Mouse (Mus musculus) neural tube, embryonic 15.5 days (tissue): ENCODE results near the gene Dpf3. TPM values are rescaled to one million over a fixed set of nuclear protein-coding genes. Genes with fewer than 3 reads are reported as not detected.

Experiments
- ATAC-seq: fragments of 200-750 bp; cut with Nextera tagmentation; 2 replicates; pipeline ENCODE4 v1.8.0; 2017; ENCODE audit warnings: mild to moderate bottlenecking, moderate TSS enrichment, moderate library complexity; ENCODE audit not compliant: low FRiP score
- H3K27ac ChIP-seq: fragments of 300-500 bp; sonication (generic); replicated peaks from 2 replicates; pipeline ENCODE4 v1.5.1; 2015; ENCODE audit warnings: mild to moderate bottlenecking, inconsistent platforms
- H3K27me3 ChIP-seq: fragments of 300-500 bp; sonication (generic); replicated peaks from 2 replicates; pipeline ENCODE4 v1.6.1; 2015; ENCODE audit warnings: inconsistent platforms
- H3K36me3 ChIP-seq: fragments of 300-500 bp; sonication (generic); 2 replicates; pipeline ENCODE4 v1.6.1; 2015; ENCODE audit warnings: inconsistent platforms
- H3K4me1 ChIP-seq: fragments of 300-500 bp; sonication (generic); 2 replicates; pipeline ENCODE4 v1.6.1; 2015; ENCODE audit warnings: inconsistent platforms
- H3K4me2 ChIP-seq: fragments of 300-500 bp; sonication (generic); 2 replicates; pipeline ENCODE4 v1.6.1; 2015; ENCODE audit warnings: inconsistent platforms, mild to moderate bottlenecking, moderate library complexity
- H3K4me3 ChIP-seq: fragments of 300-500 bp; sonication (generic); replicated peaks from 2 replicates; pipeline ENCODE4 v1.5.1; 2015; ENCODE audit warnings: mild to moderate bottlenecking, inconsistent platforms
- H3K9ac ChIP-seq: fragments of 300-500 bp; sonication (generic); replicated peaks from 2 replicates; pipeline ENCODE4 v1.6.1; 2015; ENCODE audit warnings: mild to moderate bottlenecking, inconsistent platforms
- H3K9me3 ChIP-seq: fragments of 300-500 bp; sonication (generic); replicated peaks from 2 replicates; pipeline ENCODE4 v1.6.1; 2016; ENCODE audit warnings: inconsistent platforms
- WGBS: fragments of 180-500 bp; shearing (Covaris S2); methylation state at CpG from one replicate; pipeline ENCODE4 v1.1.7; 2015; ENCODE audit warnings: mixed read lengths; 5-methylcytosine and 5-hydroxymethylcytosine counted together
- polyA plus RNA-seq: library from polyadenylated mRNA; unstranded; fragments of >200 nt; fragmentation: Nextera tagmentation; extraction: Ambion mirVana; gene quantifications from 2 replicates; pipeline ENCODE4 v1.2.1, GENCODE M21; 2015

Dpf3 gene
- polyA plus RNA-seq, 1 experiment from 2014 or later = 15.5 TPM

- Histone ChIP-seq H3K4me3 (no peak overlapping the region), H3K36me3 (no peaks in the 10 kb centered on the region), H3K4me1 (no peaks in the 10 kb centered on the region), H3K27me3 (no peaks in the 10 kb centered on the region), H3K4me2 (no peak overlapping the region), H3K9ac (no peak overlapping the region), H3K9me3 (no peaks in the 10 kb centered on the region), H3K27ac (no peak overlapping the region)
- WGBS = 95% methylated on average over 12 of the region's 12 CpGs
- no peak for ATAC-seq
Observed at GRCm38 (mm10) chr12:83405374-83406125, 82.0 kb downstream of the Dpf3 start.

DNA sequence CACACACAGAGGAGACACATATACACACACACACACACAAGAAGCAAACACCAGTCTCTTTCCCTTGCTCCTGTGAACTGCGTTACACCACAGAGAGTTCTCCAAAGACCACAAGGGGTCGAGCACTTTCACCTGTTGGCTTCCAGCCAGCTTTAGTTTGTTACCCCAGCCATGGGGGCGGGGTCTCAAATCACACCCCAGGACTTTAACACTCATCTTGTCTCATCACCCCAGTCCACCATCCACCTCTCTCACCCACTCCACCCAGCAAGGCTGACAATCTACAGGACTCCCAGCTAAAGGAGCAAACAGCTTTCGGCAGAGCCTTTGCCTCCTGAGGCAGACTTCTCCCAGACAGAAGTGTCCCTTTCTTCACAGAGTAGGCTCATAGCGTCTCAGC, 85.2 kb downstream of the Dpf3 start:
- no peaks in the 10 kb centered on the region for H3K4me1 ChIP-seq
- no peak overlapping the region for H3K27ac ChIP-seq
- no peaks in the 10 kb centered on the region for H3K9me3 ChIP-seq
- H3K4me3 ChIP-seq = no peak overlapping the region
- H3K4me2 ChIP-seq = no peak overlapping the region
- WGBS = 87% methylated on average over 5 of the region's 5 CpGs
- no peaks in the 10 kb centered on the region for H3K36me3 ChIP-seq
- no peaks in the 10 kb centered on the region for H3K27me3 ChIP-seq
- ATAC-seq = no peak
- no peak overlapping the region for H3K9ac ChIP-seq

DNA sequence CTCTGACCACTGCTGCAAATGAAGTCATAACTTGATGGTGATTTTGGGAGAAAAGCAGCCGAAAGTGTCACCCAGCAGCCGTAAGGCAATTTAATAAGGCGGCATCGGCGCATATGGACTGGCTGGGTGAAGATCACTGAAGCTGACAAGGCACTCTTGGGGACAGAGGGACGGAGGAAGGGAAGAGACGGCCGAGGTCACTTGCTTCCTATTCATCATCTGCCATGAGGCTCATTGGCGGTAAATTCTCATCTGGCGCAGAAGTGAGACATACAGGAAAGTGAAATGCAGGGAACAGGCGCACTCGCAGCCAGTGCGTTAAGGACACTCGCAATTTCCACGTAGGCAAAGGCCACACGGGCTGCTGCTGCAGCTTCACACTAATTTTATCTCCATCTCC, 95.5 kb downstream of the Dpf3 start:
- Histone ChIP-seq H3K27me3 (no peaks in the 10 kb centered on the region), H3K9ac (no peak overlapping the region), H3K4me3 (no peak overlapping the region), H3K36me3 (no peaks in the 10 kb centered on the region), H3K9me3 (no peaks in the 10 kb centered on the region), H3K27ac (no peak overlapping the region), H3K4me2 (no peak overlapping the region), H3K4me1 (peaks cover 5% of the 10 kb centered on the region; the same call in 1 of the 2 replicates)
- 82% methylated on average over 16 of the region's 16 CpGs for WGBS
- ATAC-seq = no peak

- H3K9me3 ChIP-seq = no peaks in the 10 kb centered on the region
- peaks cover 18% of the 10 kb centered on the region; the same call in 1 of the 2 replicates for H3K4me1 ChIP-seq
- H3K4me3 ChIP-seq = no peak overlapping the region
- H3K27me3 ChIP-seq = no peaks in the 10 kb centered on the region
- WGBS = 53% methylated on average over 3 of the region's 3 CpGs
- no peak overlapping the region for H3K4me2 ChIP-seq
- H3K9ac ChIP-seq = no peak overlapping the region
- H3K27ac ChIP-seq = no peak overlapping the region
- no peak for ATAC-seq
- no peaks in the 10 kb centered on the region for H3K36me3 ChIP-seq
Observed at GRCm38 (mm10) chr12:83387554-83387953, 100.0 kb downstream of the Dpf3 start.

DNA sequence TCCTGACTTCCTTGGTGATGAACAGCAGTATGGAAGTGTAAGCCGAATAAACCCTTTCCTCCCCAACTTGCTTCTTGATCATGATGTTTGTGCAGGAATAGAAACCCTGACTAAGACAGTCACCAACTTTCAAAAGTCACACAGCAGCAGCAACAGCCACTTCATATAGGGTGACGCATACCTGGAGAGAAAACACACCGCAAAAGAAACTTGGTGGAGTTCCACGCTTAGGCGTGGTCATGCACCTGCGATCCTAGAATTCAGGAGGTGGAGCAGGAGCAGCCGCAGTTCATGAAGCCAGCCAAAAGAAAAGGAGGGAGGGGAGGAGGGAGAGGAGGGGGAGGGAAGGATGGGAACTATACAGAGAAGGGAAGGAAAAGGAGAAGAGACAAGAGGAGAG, 106.4 kb downstream of the Dpf3 start:
- Histone ChIP-seq H3K4me3 (no peak overlapping the region), H3K9me3 (no peaks in the 10 kb centered on the region), H3K4me1 (peaks cover 11% of the 10 kb centered on the region; the same call in 1 of the 2 replicates), H3K27me3 (no peaks in the 10 kb centered on the region), H3K36me3 (no peaks in the 10 kb centered on the region), H3K27ac (no peak overlapping the region), H3K9ac (no peak overlapping the region), H3K4me2 (no peak overlapping the region)
- no peak for ATAC-seq
- 93% methylated on average over 7 of the region's 7 CpGs for WGBS

DNA sequence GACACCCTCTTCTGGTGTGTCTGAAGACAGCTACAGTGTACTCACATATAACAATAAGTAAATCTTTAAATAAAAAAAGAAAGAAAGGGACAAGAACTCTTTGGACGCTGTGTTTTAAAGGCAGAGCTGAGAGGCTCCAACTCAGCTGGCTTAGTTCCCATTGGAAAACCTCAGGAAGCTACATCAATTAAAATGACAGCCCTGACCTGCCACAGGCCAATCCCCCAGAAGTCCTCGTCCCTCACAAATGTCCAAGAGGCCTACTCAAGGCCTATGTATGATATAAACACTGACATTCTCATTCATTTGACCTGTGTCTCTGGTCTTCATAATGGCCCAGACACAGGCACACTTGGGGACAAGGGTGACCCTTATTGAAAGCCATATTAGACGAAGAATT, 107.5 kb downstream of the Dpf3 start:
- no peak for ATAC-seq
- H3K27me3 ChIP-seq = no peaks in the 10 kb centered on the region
- H3K4me2 ChIP-seq = no peak overlapping the region
- WGBS = 28% methylated on average over 3 of the region's 3 CpGs
- H3K36me3 ChIP-seq = no peaks in the 10 kb centered on the region
- H3K9me3 ChIP-seq = no peaks in the 10 kb centered on the region
- peaks cover under 1% of the 10 kb centered on the region; the same call in 1 of the 2 replicates for H3K4me1 ChIP-seq
- H3K4me3 ChIP-seq = no peak overlapping the region
- no peak overlapping the region for H3K27ac ChIP-seq
- H3K9ac ChIP-seq = no peak overlapping the region

- 87% methylated on average over 12 of the region's 12 CpGs for WGBS
- no peak for ATAC-seq
- H3K27me3 ChIP-seq = no peaks in the 10 kb centered on the region
- no peak overlapping the region for H3K4me3 ChIP-seq
- H3K36me3 ChIP-seq = no peaks in the 10 kb centered on the region
- H3K9me3 ChIP-seq = no peaks in the 10 kb centered on the region
- H3K4me1 ChIP-seq = 0 out of 2 replicates have a peak, but pooled peaks cover 5% of the 10 kb centered on the region
- no peak overlapping the region for H3K9ac ChIP-seq
- H3K27ac ChIP-seq = no peak overlapping the region
- no peak overlapping the region for H3K4me2 ChIP-seq
Observed at GRCm38 (mm10) chr12:83375015-83375831, 112.3 kb downstream of the Dpf3 start.

DNA sequence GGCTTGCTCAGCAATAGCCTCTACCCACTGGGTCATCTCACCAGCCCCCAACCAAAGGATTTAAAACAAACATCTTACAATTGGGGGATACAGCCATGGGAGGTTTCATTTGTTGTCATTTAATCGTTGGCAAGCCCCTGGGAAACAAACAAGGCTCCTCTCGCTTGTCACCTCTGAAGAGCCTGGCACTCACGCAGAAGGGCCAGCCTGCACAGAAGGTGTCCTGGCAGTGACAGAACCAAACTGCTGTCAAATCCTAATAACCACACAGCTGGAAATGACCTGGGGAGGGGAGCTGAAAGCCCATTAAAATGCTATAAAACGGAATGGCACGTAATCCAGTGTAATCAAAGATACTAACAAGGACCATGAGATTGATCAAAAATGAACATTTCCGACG, 114.4 kb downstream of the Dpf3 start:
- H3K27me3 ChIP-seq = no peaks in the 10 kb centered on the region
- no peaks in the 10 kb centered on the region for H3K36me3 ChIP-seq
- H3K4me3 ChIP-seq = no peak overlapping the region
- H3K4me1 ChIP-seq = peaks cover 11% of the 10 kb centered on the region
- no peaks in the 10 kb centered on the region for H3K9me3 ChIP-seq
- H3K9ac ChIP-seq = no peak overlapping the region
- ATAC-seq = no peak
- no peak overlapping the region for H3K4me2 ChIP-seq
- H3K27ac ChIP-seq = no peak overlapping the region
- WGBS = 27% methylated on average over 7 of the region's 7 CpGs

GRCm38 (mm10) chr12:83372290-83372689, 115.2 kb downstream of the Dpf3 start:
- Histone ChIP-seq H3K4me3 (no peak overlapping the region), H3K4me1 (peaks cover 11% of the 10 kb centered on the region), H3K27ac (no peak overlapping the region), H3K36me3 (no peaks in the 10 kb centered on the region), H3K4me2 (no peak overlapping the region), H3K9me3 (no peaks in the 10 kb centered on the region), H3K27me3 (no peaks in the 10 kb centered on the region), H3K9ac (no peak overlapping the region)
- WGBS = 83% methylated on average over 7 of the region's 7 CpGs
- no peak for ATAC-seq

DNA sequence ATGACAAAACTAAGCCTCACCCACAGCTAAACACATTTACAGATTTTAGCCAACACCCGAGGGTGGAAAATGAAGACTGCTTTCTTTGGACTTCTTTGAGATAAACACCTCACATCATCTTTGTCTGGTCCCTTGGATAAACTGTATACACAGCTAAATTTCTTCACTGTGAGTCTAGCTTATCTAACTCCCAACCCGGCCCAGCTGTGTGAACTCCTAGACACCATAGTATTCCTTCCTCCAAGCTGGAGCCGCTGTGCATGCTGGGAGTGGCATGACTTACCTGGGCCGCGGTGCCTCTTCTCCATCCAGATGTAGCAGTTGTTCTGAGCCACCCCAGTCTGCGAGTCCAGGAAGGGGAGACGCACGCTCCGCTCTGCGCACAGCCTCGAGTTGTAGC, 117.3 kb downstream of the Dpf3 start:
- H3K9me3 ChIP-seq = no peaks in the 10 kb centered on the region
- no peak overlapping the region for H3K4me3 ChIP-seq
- no peak for ATAC-seq
- no peaks in the 10 kb centered on the region for H3K27me3 ChIP-seq
- H3K9ac ChIP-seq = no peak overlapping the region
- H3K27ac ChIP-seq = no peak overlapping the region
- peaks cover 11% of the 10 kb centered on the region for H3K4me1 ChIP-seq
- H3K4me2 ChIP-seq = no peak overlapping the region
- no peaks in the 10 kb centered on the region for H3K36me3 ChIP-seq
- 88% methylated on average over 11 of the region's 11 CpGs for WGBS

DNA sequence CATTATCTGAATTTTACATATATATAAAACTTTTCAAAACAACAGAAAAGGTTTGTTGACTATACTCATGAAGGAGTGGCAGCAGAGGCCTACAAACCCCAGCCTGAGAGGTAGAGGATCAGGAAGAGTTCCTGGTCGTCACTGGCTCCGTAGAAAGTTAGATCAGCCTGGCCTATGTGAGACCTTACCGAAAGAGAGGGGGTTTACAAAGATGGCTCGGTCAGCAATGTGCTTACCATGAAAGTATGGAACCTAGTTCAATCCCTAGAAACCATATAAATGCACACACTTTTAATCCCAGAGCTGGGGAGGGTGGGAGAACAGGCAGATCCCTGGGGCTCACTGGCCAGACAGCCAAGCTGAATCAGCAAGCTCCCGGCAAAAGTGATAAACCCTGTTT, 118.1 kb downstream of the Dpf3 start:
- H3K36me3 ChIP-seq = no peaks in the 10 kb centered on the region
- no peak overlapping the region for H3K4me3 ChIP-seq
- H3K9me3 ChIP-seq = no peaks in the 10 kb centered on the region
- 95% methylated on average over 5 of the region's 5 CpGs for WGBS
- no peak overlapping the region for H3K9ac ChIP-seq
- no peak for ATAC-seq
- no peak overlapping the region for H3K27ac ChIP-seq
- H3K27me3 ChIP-seq = no peaks in the 10 kb centered on the region
- no peak overlapping the region for H3K4me2 ChIP-seq
- H3K4me1 ChIP-seq = peaks cover 11% of the 10 kb centered on the region

DNA sequence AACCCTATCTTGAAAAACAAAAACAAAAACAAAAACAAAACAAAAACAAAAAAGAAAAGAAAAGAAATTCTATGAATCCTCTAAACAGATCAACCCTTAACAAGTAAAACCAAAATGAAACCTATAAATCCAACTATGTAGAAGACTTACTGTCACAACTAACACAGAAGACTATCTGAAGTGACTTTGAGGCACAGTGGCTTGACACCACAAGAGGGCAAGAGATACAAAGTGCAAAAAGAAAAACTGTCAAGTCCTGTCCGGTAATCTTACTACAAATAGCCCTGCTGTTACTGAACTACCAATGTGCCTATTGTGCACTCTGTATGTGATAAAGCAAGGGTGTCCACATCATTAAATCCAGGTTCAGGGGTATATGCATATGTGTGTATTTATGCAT, 120.0 kb downstream of the Dpf3 start:
- Histone ChIP-seq H3K9ac (no peak overlapping the region), H3K27me3 (no peaks in the 10 kb centered on the region), H3K36me3 (no peaks in the 10 kb centered on the region), H3K27ac (no peak overlapping the region), H3K9me3 (no peaks in the 10 kb centered on the region), H3K4me2 (no peak overlapping the region), H3K4me3 (no peak overlapping the region), H3K4me1 (peaks cover 5% of the 10 kb centered on the region)
- 85% methylated on average over 1 of the region's 1 CpGs for WGBS
- no peak for ATAC-seq
